Mouse (Mus musculus) MEL (cell line): ENCODE measurements at regions not wholly inside any gene's neighbourhood (a gene's known extent, or its start where the extent isn't known, plus 50 kb on each side); places are given as distances from the start of the nearest gene placed in this dataset.
A peak's percentile ranks its signal among the peaks of the same experiment; 100 is the strongest.

Source experiments
- DNase-seq: peaks from one replicate; pipeline ENCODE4 v3.0.0; 2011; ENCODE audit warnings: low read depth, low spot score
- H3K27ac ChIP-seq: 2 replicates; pipeline ENCODE4 v1.5.1; 2012; ENCODE audit warnings: low read depth, mild to moderate bottlenecking, control low read depth, low read length, moderate library complexity; ENCODE audit not compliant: control insufficient read depth
- H3K27me3 ChIP-seq, 2 experiments: fragments of 150-350 bp in 1 of 2; sonication (generic) in 1 of 2; 2 replicates each; pipeline ENCODE4 v1.6.1; 2012; ENCODE audit warnings: low read length in 2 of 2, mild to moderate bottlenecking in 2 of 2, improper control_type of control experiment in 1 of 2, moderate library complexity in 1 of 2; ENCODE audit not compliant: insufficient read depth in 2 of 2, control insufficient read depth in 1 of 2
- H3K36me3 ChIP-seq, 2 experiments: 2 replicates each; pipeline ENCODE4 v1.6.1; 2012 to 2014; ENCODE audit warnings: low read length in 2 of 2, improper control_type of control experiment in 1 of 2, inconsistent platforms in 1 of 2, mild to moderate bottlenecking in 1 of 2; ENCODE audit not compliant: insufficient read depth in 2 of 2, control insufficient read depth in 1 of 2
- H3K4me1 ChIP-seq, 2 experiments: fragments of 150-350 bp in 1 of 2; sonication (generic) in 1 of 2; 2 replicates each; pipeline ENCODE4 v1.6.1; 2012; ENCODE audit warnings: low read length in 2 of 2, improper control_type of control experiment in 1 of 2, mild to moderate bottlenecking in 1 of 2; ENCODE audit not compliant: insufficient read depth in 2 of 2, control insufficient read depth in 1 of 2
- H3K4me3 ChIP-seq, 2 experiments: fragments of 150-350 bp in 1 of 2; sonication (generic) in 1 of 2; 2 replicates each; pipeline ENCODE4 v1.5.1; 2012; ENCODE audit warnings: low read depth in 2 of 2, low read length in 2 of 2, mild to moderate bottlenecking in 2 of 2, moderate library complexity in 2 of 2, control low read depth in 1 of 2, improper control_type of control experiment in 1 of 2; ENCODE audit not compliant: control insufficient read depth in 1 of 2, insufficient read depth in 1 of 2
- H3K79me2 ChIP-seq: 2 replicates; pipeline ENCODE4 v1.6.1; 2012; ENCODE audit warnings: mild to moderate bottlenecking, low read length, moderate library complexity; ENCODE audit not compliant: control insufficient read depth, poor library complexity, insufficient read depth
- H3K9ac ChIP-seq: 2 replicates; pipeline ENCODE4 v1.6.1; 2012; ENCODE audit warnings: low read depth, mild to moderate bottlenecking, control low read depth, low read length, moderate library complexity; ENCODE audit not compliant: control insufficient read depth, poor library complexity, severe bottlenecking
- H3K9me3 ChIP-seq: fragments of 150-350 bp; sonication (generic); replicated peaks from 2 replicates; pipeline ENCODE4 v1.6.1; 2012; ENCODE audit warnings: mild to moderate bottlenecking, low read length, improper control_type of control experiment, moderate library complexity; ENCODE audit not compliant: insufficient read depth
- BHLHE40 ChIP-seq: IDR thresholded peaks from 2 replicates; pipeline ENCODE4 v1.6.1; 2012; ENCODE audit warnings: low read depth, mild to moderate bottlenecking, inconsistent platforms, low read length, improper control_type of control experiment, borderline replicate concordance
- CHD1 ChIP-seq: IDR thresholded peaks from 2 replicates; pipeline ENCODE4 v1.6.1; 2012; ENCODE audit warnings: low read depth, mild to moderate bottlenecking, inconsistent platforms, low read length, improper control_type of control experiment
- CTCF ChIP-seq, 3 experiments: IDR thresholded peaks in 2 of 3; conservative IDR thresholded peaks in 1 of 3; 2 replicates each; pipeline ENCODE4 v1.5.1; 2011 to 2012; ENCODE audit warnings: low read length in 3 of 3, low read depth in 2 of 3, mild to moderate bottlenecking in 2 of 3, improper control_type of control experiment in 1 of 3, inconsistent platforms in 1 of 3, mixed read lengths in 1 of 3, moderate library complexity in 1 of 3; ENCODE audit not compliant: control insufficient read depth in 1 of 3, insufficient read depth in 1 of 3, poor library complexity in 1 of 3, severe bottlenecking in 1 of 3
- GABPA ChIP-seq: IDR thresholded peaks from 2 replicates; pipeline ENCODE4 v1.6.1; 2012; ENCODE audit warnings: low read depth, mild to moderate bottlenecking, inconsistent platforms, low read length, improper control_type of control experiment, moderate library complexity
- GATA1 ChIP-seq: IDR thresholded peaks from 2 replicates; pipeline ENCODE4 v1.6.1; 2011; ENCODE audit warnings: low read depth, low read length, improper control_type of control experiment
- MAX ChIP-seq: IDR thresholded peaks from 2 replicates; pipeline ENCODE4 v1.6.1; 2011; ENCODE audit warnings: low read length, improper control_type of control experiment
- MXI1 ChIP-seq: IDR thresholded peaks from 2 replicates; pipeline ENCODE4 v1.6.1; 2011; ENCODE audit warnings: mild to moderate bottlenecking, low read depth, low read length, improper control_type of control experiment
- NRF1 ChIP-seq: IDR thresholded peaks from 2 replicates; pipeline ENCODE4 v1.6.1; 2014; ENCODE audit warnings: low read depth, mild to moderate bottlenecking, inconsistent platforms, low read length, improper control_type of control experiment, moderate library complexity; ENCODE audit not compliant: poor library complexity, insufficient read depth, severe bottlenecking
- POLR2A ChIP-seq, 2 experiments: IDR thresholded peaks; 2 replicates each; pipeline ENCODE4 v1.6.1; 2011 to 2012; ENCODE audit warnings: low read length in 2 of 2, mild to moderate bottlenecking in 2 of 2, control low read depth in 1 of 2, improper control_type of control experiment in 1 of 2, low read depth in 1 of 2, moderate library complexity in 1 of 2; ENCODE audit not compliant: control insufficient read depth in 1 of 2, insufficient read depth in 1 of 2, poor library complexity in 1 of 2
- RAD21 ChIP-seq: IDR thresholded peaks from 2 replicates; pipeline ENCODE4 v1.6.1; 2011; ENCODE audit warnings: mild to moderate bottlenecking, low read depth, low read length, improper control_type of control experiment
- SMC3 ChIP-seq: IDR thresholded peaks from 2 replicates; pipeline ENCODE4 v1.6.1; 2011; ENCODE audit warnings: low read depth, low read length, improper control_type of control experiment
- USF1 ChIP-seq: IDR thresholded peaks from 2 replicates; pipeline ENCODE4 v1.6.1; 2014; ENCODE audit warnings: low read depth, mild to moderate bottlenecking, inconsistent platforms, low read length, improper control_type of control experiment, moderate library complexity
- ZNF384 ChIP-seq: IDR thresholded peaks from 2 replicates; pipeline ENCODE4 v1.6.1; 2012; ENCODE audit warnings: low read depth, mild to moderate bottlenecking, inconsistent platforms, low read length, improper control_type of control experiment

- Histone ChIP-seq H3K9ac (no peak overlapping the region), H3K36me3 (peaks cover 0 to 2% of the 10 kb centered on the region in 2 experiments; a peak in 2 of 4 replicates), H3K4me3 (no peak overlapping the region), H3K27ac (no peak overlapping the region), H3K79me2 (no peaks in the 10 kb centered on the region)
- no peak for DNase-seq
- TF ChIP-seq RAD21 (peak; percentile 44), CTCF (IDR thresholded peaks at IDR 0.05 in 2 of 3, conservative IDR thresholded peaks at IDR 0.05 in 1 of 3; ENCODE audit: control insufficient read depth in 1 of 3, insufficient read depth in 1 of 3, low read depth in 2 of 3, low read length in 3 of 3, poor library complexity in 1 of 3, severe bottlenecking in 1 of 3) (peak in 1 of 3 experiments; percentile 22; a peak in 2 of 6 replicates), ZNF384 (no peak), SMC3 (0 out of 2 replicates have a peak, but pooled peaks have one; percentile 9)
- TF ChIP-seq, all 39 proteins: peak for 3
- Histone ChIP-seq H3K9me3 (no peaks in the 10 kb centered on the region), H3K27me3 (no peaks in the 10 kb centered on the region; a peak in 1 of 4 replicates), H3K4me1 (peaks cover 0 to 2% of the 10 kb centered on the region in 2 experiments; a peak in 1 of 4 replicates)
Measured at GRCm38 (mm10) chr15:21669760-21670159, 879.1 kb upstream of the Cdh18 start.

GRCm38 (mm10) chr15:21684138-21684537 is 864.7 kb upstream of the Cdh18 start:
- TF ChIP-seq MXI1 (no peak), CHD1 (no peak), GATA1 (no peak), GABPA (no peak), BHLHE40 (no peak), NRF1 (no peak), CTCF (IDR thresholded peaks at IDR 0.05 in 2 of 3, conservative IDR thresholded peaks at IDR 0.05 in 1 of 3; ENCODE audit: control insufficient read depth in 1 of 3, insufficient read depth in 1 of 3, low read depth in 2 of 3, low read length in 3 of 3, poor library complexity in 1 of 3, severe bottlenecking in 1 of 3) (no peak), USF1 (no peak), POLR2A (IDR thresholded peaks at IDR 0.05; ENCODE audit: control insufficient read depth in 1 of 2, insufficient read depth in 1 of 2, low read depth in 1 of 2, low read length in 2 of 2, poor library complexity in 1 of 2) (no peak), RAD21 (no peak), MAX (no peak)

More at GRCm38 (mm10) chr15:21684138-21684537, 864.7 kb upstream of the Cdh18 start:
- no peak for DNase-seq
- Histone ChIP-seq H3K9ac (no peak overlapping the region), H3K36me3 (no peaks in the 10 kb centered on the region), H3K79me2 (no peaks in the 10 kb centered on the region), H3K27ac (no peak overlapping the region), H3K9me3 (no peaks in the 10 kb centered on the region), H3K27me3 (no peaks in the 10 kb centered on the region), H3K4me1 (no peaks in the 10 kb centered on the region), H3K4me3 (no peak overlapping the region)
